Mouse (Mus musculus): ENCODE results near the gene Spocd1. TPM values are rescaled to one million over a fixed set of nuclear protein-coding genes. Genes with fewer than 3 reads are reported as not detected.

Gene Spocd1
- polyA plus RNA-seq, 1 experiment from 2014 or later: not detected

DNA sequence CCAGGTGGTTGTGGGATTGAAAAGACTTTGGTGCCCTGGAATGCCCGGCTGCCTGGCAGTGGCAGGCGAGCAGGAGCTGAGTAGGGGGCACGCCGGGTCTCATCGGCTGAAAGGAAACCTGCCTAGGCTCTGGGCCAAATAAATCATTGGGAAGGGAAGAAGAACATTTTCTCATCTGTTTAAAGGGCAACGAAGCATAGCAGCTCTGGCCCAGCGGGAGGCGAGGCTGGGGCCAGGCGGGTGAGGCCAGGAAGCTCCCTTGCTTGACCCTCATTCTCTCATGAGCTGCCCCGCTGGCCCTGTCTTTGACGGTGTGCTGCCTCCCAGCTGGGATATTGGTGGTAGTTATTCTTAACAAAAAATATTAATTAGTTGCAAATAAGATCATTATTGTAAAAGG, 52.6 kb downstream of the Spocd1 start:
- Histone ChIP-seq H3K9me3 (replicated peaks) (no peaks in the 10 kb centered on the region), H3K4me3 (replicated peaks) (no peak overlapping the region), H3K27ac (no peak overlapping the region), H3K27me3 (peaks cover 79% of the 10 kb centered on the region), H3K4me1 (peaks cover 64% of the 10 kb centered on the region), H3K4me2 (no peak overlapping the region), H3K9ac (no peak overlapping the region), H3K36me3 (no peaks in the 10 kb centered on the region)
- WGBS: 28% methylated on average over 11 of the region's 11 CpGs
- no peak for ATAC-seq (replicated peaks; ENCODE audit: low FRiP score)

DNA sequence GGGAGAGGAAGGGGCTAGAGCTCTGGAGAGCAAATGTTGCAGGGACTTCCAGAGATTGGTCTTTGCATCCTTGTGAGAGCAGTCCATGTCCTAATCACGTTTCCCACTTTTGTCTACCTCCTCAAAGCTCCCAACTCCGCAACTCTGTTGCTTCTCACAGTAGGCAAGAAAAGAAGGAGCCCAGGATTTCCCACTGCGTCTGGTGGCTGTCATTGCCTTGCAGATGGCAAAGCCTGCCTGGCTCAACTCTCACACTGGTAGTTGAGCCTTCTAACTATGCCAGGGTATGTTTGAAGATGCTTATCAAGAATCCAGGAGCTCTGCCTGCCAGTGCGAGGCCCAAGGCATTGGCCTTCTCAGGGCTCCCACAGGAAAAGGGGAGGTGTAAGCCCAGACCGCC, 54.0 kb downstream of the Spocd1 start:
- Histone ChIP-seq H3K4me3 (replicated peaks) (no peak overlapping the region), H3K4me2 (0 out of 2 replicates have a peak overlapping the region, but pooled peaks have one; percentile 99), H3K27ac (no peak overlapping the region), H3K9ac (no peak overlapping the region), H3K9me3 (replicated peaks) (no peaks in the 10 kb centered on the region), H3K36me3 (no peaks in the 10 kb centered on the region), H3K4me1 (peaks cover 77% of the 10 kb centered on the region), H3K27me3 (peaks cover 85% of the 10 kb centered on the region)
- 22% methylated on average over 5 of the region's 5 CpGs for WGBS
- no peak for ATAC-seq (replicated peaks; ENCODE audit: low FRiP score)

DNA sequence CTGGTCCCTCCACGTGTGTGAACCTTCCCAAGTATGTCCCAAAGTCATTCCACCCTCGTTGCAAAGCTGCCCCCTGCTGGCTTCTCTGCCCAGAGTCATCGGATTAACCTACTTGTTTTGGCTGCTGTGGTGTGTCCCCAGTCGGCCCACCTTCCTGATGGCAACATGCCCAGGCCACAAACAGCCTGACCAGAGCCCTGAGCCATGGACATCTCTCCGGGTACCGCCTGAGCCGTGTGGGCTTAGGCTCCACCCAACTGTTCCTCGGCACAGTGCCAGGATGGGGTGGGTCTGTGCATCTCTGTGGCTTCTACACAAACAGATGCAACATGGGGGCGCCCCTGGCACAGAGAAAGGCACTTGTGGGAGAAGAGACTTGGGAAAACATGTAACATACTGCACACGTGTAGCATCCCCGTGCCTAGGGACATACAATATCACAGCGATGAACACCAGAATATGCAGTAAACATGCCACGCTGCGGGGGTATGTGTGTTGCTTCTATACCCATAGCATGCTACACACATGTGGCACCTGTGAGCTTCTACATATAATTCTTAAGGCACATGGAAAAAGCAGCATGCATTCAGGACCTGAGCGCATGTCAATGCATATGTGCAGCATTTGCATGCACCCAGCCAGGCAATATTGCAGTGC, 54.8 kb downstream of the Spocd1 start:
- Histone ChIP-seq H3K4me3 (replicated peaks) (peak overlapping the region; percentile 65), H3K36me3 (no peaks in the 10 kb centered on the region), H3K9me3 (replicated peaks) (no peaks in the 10 kb centered on the region), H3K27ac (no peak overlapping the region), H3K27me3 (peaks cover 87% of the 10 kb centered on the region), H3K4me2 (peak overlapping the region; percentile 99), H3K4me1 (peaks cover 77% of the 10 kb centered on the region), H3K9ac (no peak overlapping the region)
- WGBS: 3% methylated on average over 15 of the region's 15 CpGs
- ATAC-seq (replicated peaks; ENCODE audit: low FRiP score): no peak

DNA sequence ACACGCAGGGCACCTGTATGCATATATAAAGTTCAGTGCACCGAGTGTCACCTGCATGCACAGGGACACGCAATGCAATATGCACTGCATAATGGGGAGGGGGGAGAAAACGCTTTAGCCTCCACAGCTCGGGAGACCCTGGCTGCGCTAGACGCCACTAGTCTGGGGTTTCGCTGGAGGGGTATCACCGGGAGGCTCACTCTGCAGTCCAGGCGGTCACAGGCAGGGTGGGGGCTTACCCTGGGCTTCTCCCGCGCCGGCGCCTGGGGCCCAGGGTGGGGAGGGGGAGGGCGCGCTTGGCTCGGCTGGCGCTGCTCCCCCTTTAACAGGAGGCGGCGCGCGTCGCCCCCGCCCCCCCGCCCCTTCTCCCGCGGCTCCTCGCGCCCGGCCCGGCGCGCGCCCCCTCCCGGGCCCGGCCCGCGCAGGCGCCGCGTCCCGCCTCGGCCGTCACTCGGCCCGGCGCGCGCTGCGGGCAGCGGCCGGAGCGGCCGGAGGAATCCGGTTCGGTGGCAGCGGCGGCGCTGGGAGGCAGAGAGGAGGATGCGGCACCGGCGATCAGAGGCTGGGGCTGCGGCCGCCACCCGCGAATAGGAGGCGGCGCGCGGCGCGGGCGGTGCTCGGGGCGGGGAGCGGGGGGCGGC, 55.5 kb downstream of the Spocd1 start, which contains the start of gene Adgrb2:
Gene Adgrb2, plus strand, starts transcription at position 450 of the 641 bp plus-strand sequence.
- Histone ChIP-seq H3K4me2 (peak within 1 kb of the TSS; percentile 99), H3K27ac (no peak within 1 kb of the TSS), H3K9me3 (replicated peaks) (no peaks in the 10 kb centered on the region), H3K9ac (peak within 1 kb of the TSS; percentile 66), H3K36me3 (no peaks in the 10 kb centered on the region), H3K27me3 (peaks cover 91% of the 10 kb centered on the region), H3K4me1 (peaks cover 77% of the 10 kb centered on the region), H3K4me3 (replicated peaks) (peak within 1 kb of the TSS; percentile 65)
- under 1% methylated on average over 42 of the region's 77 CpGs for WGBS
- peak; percentile 31 for ATAC-seq (replicated peaks; ENCODE audit: low FRiP score)

DNA sequence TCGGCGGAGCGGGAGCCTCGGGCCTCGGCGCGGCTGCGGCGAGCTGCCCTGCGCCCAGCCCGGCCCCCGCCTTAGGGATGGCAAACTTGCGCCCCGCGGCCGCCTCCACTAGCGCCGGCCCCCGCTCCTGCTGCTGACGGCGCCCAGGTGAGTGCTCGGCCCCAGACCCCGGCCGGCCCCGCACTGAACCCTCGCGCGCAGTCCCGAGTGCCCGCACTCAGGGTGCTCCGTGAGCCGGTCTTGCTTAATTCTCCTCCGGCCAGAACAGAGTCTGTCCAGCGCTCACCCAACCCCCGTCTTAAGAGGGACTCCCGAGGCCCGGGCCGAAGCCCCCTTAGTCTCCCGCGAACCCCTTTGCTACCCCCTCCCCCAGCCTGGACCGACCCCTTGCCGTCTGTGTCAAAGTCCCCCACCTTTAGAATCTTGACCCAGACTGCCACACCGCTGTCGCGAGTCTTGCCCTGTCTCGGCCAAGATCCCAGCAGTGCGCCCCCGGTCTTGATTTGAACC, 56.2 kb downstream of the Spocd1 start:
- peak overlapping the region; percentile 65 for H3K4me3 ChIP-seq (replicated peaks)
- no peaks in the 10 kb centered on the region for H3K36me3 ChIP-seq
- ATAC-seq (replicated peaks; ENCODE audit: low FRiP score): 0 out of 2 replicates have a peak, but pooled peaks have one; percentile 16
- peaks cover 89% of the 10 kb centered on the region for H3K27me3 ChIP-seq
- peaks cover 78% of the 10 kb centered on the region for H3K4me1 ChIP-seq
- H3K4me2 ChIP-seq: peak overlapping the region; percentile 99
- H3K27ac ChIP-seq: no peak overlapping the region
- peak overlapping the region; percentile 66 for H3K9ac ChIP-seq
- under 1% methylated on average over 37 of the region's 48 CpGs for WGBS
- H3K9me3 ChIP-seq (replicated peaks): no peaks in the 10 kb centered on the region

DNA sequence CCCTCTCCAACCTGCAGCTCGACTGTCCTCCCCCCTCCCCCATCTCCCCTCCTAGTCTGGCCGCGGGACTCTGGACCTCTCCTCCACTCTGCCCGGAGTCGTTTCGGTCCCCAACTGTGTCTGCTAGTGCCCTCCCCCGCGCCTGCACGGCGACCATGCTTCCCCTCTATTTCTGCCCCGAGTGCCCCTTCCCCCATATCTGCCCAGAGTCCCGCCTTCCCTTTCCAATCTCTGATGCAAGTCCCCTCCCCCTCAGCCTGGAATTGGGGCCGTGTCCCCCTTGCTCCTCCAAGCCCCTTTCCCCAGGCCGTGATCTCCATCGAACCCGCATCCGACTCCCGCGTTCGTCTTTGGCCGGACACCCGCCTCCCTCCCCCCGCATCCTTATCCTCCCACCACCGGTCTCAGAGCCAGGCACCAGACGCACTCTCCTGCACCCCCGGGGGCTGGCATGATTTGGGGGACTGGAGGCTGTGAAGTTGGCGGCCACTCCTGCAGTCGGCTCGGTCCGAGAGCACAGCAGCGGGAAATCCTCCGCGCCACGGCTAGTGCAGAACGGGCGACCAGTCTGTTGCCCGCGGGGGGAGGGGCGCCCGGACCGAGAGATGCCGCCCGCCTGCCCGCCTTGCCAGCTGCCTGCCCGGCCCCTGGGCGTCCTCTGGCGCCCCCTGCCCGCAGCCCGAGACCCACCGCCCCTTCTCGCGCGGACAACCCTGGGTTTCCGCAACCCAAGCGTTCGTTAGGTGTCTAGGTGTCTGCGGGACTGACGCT, 56.8 kb downstream of the Spocd1 start:
- peaks cover 72% of the 10 kb centered on the region for H3K4me1 ChIP-seq
- 1% methylated on average over 58 of the region's 58 CpGs for WGBS
- no peak for ATAC-seq (replicated peaks; ENCODE audit: low FRiP score)
- H3K4me2 ChIP-seq: peak overlapping the region; percentile 99
- no peaks in the 10 kb centered on the region for H3K36me3 ChIP-seq
- no peaks in the 10 kb centered on the region for H3K9me3 ChIP-seq (replicated peaks)
- no peak overlapping the region for H3K27ac ChIP-seq
- H3K9ac ChIP-seq: peak overlapping the region; percentile 66
- peaks cover 83% of the 10 kb centered on the region for H3K27me3 ChIP-seq
- peak overlapping the region; percentile 65 for H3K4me3 ChIP-seq (replicated peaks)

DNA sequence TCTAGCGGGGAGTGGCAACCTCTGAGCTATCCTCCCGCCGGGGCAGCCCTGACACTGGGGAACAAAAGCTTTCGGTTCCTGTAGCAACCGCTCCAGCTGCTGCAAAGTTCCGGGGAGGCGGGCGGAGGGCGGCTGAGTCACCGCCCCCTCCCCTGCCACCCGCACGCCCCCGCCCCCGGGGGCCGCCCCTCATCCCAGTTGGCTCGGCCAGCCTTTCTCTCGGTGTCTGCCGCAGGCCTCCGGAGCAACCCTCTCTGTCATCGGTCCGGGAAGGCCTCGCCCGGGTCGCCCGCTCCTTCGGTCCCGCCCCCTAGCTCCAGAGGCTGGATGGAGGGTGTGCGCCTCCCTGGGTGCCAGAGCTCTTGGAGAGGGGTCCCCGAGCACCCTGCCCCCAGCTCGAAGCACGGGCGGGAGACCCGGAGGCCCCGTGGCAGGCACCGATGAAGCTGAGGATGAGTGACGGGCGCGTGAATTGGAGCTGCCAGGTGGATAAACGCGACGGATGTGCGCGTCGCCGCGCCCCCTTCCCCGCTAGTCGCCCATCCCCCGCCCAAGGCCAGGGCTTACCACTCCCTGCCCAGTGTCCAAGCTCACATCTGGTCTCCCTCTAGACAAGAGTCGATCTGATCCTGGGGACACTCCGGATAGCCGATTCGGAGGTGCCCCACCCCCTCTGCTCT, 58.9 kb downstream of the Spocd1 start:
- H3K9me3 ChIP-seq (replicated peaks): no peaks in the 10 kb centered on the region
- no peaks in the 10 kb centered on the region for H3K36me3 ChIP-seq
- peaks cover 69% of the 10 kb centered on the region for H3K27me3 ChIP-seq
- no peak overlapping the region for H3K27ac ChIP-seq
- peak overlapping the region; percentile 89 for H3K4me2 ChIP-seq
- peak overlapping the region; percentile 53 for H3K4me3 ChIP-seq (replicated peaks)
- under 1% methylated on average over 50 of the region's 53 CpGs for WGBS
- peak overlapping the region; percentile 47 for H3K9ac ChIP-seq
- ATAC-seq (replicated peaks; ENCODE audit: low FRiP score): no peak
- H3K4me1 ChIP-seq: peaks cover 56% of the 10 kb centered on the region

DNA sequence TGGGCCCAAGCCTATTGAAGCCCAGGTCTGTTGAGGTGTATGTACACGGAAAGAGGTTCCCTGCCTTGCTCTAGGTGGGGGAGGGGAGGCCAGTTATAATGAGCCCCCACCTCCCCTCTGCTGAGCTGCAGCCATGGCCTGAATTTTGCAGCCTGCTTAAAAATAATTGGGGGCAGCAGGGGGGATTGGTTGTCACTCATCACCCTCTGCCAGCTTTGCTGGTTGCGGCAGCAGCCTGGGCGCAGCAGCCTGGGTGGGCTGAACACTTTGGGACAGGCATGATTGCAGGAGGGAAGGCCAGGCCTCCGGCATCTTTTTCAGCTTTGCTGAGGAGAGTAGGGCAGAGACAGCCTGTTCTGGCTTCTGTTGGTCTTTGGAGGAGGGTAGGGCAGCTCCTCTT, 60.9 kb downstream of the Spocd1 start:
- ATAC-seq (replicated peaks; ENCODE audit: low FRiP score): no peak
- H3K27ac ChIP-seq: no peak overlapping the region

DNA sequence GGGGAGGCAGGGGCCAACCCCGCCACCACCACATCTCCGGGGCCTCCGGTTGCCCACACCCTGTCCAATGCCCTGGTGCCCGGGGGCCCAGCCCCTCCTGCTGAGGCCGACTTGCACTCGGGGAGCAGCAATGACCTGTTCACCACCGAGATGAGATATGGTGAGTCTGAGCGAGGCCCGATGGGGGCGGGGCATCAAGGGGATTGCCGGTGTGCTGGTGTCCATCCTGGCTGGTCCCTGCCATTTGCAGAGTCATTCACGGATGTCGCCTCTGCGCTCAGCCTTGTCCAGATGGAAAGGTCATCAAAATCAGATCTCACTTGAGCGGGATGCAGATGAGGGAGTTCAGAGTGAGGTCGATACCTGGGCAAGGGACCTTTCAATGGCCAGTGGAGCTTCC, 63.7 kb downstream of the Spocd1 start:
- no peaks in the 10 kb centered on the region for H3K9me3 ChIP-seq (replicated peaks)
- H3K4me2 ChIP-seq: no peak overlapping the region
- no peak overlapping the region for H3K9ac ChIP-seq
- peaks cover 28% of the 10 kb centered on the region for H3K4me1 ChIP-seq
- no peak overlapping the region for H3K4me3 ChIP-seq (replicated peaks)
- no peaks in the 10 kb centered on the region for H3K36me3 ChIP-seq
- ATAC-seq (replicated peaks; ENCODE audit: low FRiP score): no peak
- H3K27ac ChIP-seq: no peak overlapping the region
- peaks cover 47% of the 10 kb centered on the region for H3K27me3 ChIP-seq
- WGBS: 69% methylated on average over 16 of the region's 16 CpGs

More for the DNA sequence above, 60.9 kb downstream of the Spocd1 start:
- Histone ChIP-seq H3K4me3 (replicated peaks) (no peak overlapping the region), H3K27me3 (peaks cover 54% of the 10 kb centered on the region), H3K4me1 (peaks cover 54% of the 10 kb centered on the region), H3K9me3 (replicated peaks) (no peaks in the 10 kb centered on the region), H3K36me3 (no peaks in the 10 kb centered on the region), H3K4me2 (no peak overlapping the region), H3K9ac (no peak overlapping the region)
- 82% methylated on average over 4 of the region's 4 CpGs for WGBS

DNA sequence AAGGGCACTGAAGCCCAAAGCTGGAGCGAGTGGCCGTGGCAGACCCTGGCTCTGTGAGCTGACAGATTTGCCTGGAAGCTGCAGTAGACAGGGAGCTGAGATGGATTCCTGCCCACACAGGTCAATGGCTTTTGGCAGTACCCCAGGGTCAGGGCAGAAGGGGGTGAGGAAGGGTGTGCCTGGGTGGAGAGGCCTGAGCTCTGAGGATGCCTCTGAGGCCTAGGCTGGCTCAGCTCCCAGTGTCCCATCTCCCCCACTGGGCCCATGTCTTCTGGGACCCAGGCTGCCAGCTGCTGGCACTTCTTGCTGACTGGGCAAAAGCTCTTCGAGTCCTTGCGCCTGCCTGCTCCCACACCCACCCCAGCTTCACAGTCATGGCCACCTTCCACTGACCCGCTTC, 64.2 kb downstream of the Spocd1 start:
- H3K36me3 ChIP-seq: no peaks in the 10 kb centered on the region
- H3K4me2 ChIP-seq: no peak overlapping the region
- H3K9ac ChIP-seq: no peak overlapping the region
- H3K4me1 ChIP-seq: peaks cover 23% of the 10 kb centered on the region
- no peak overlapping the region for H3K4me3 ChIP-seq (replicated peaks)
- H3K27me3 ChIP-seq: peaks cover 45% of the 10 kb centered on the region
- no peak overlapping the region for H3K27ac ChIP-seq
- no peaks in the 10 kb centered on the region for H3K9me3 ChIP-seq (replicated peaks)
- no peak for ATAC-seq (replicated peaks; ENCODE audit: low FRiP score)
- 79% methylated on average over 5 of the region's 5 CpGs for WGBS

DNA sequence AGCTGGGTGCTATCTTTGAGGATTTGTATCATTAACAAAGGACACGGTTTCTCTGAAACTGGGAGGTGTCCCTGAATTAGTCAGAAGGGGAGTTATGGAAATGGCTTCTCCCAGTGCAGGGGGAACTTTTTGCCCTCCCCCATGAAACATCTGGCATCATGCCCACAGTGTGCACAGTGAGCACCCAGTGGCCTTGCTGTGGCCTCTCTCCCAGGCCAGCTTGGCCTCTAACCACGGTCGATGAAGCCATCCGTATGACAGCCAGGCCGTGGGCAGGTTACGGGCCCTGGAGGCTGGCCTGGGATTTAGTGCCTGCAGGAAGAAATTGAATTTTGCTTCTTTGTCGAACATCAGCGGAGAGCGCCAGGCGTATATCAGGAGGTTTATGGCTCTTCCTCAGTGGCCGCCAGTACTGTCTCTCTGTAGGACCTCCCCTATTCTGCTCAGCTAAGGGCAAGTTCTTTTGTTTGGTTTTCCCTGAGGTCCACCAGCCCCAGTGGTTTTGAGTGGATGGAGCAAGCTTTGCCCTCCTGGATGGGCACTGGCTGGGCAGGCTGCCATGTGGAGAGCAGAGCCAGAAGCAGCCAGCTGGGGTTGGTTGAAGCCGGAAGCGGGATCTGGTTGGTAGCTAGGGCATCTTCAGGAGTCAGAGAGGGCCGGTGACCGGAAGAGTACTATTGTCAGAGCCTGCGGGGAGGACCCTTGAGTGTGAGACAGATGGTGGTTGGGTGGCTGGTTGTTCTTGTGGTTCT, 65.1 kb downstream of the Spocd1 start:
- Histone ChIP-seq H3K36me3 (no peaks in the 10 kb centered on the region), H3K4me3 (replicated peaks) (no peak overlapping the region), H3K9me3 (replicated peaks) (no peaks in the 10 kb centered on the region), H3K27me3 (peaks cover 42% of the 10 kb centered on the region), H3K9ac (no peak overlapping the region), H3K4me2 (no peak overlapping the region), H3K27ac (no peak overlapping the region), H3K4me1 (peaks cover 21% of the 10 kb centered on the region)
- ATAC-seq (replicated peaks; ENCODE audit: low FRiP score): no peak
- 63% methylated on average over 16 of the region's 16 CpGs for WGBS

Data from kidney, embryonic 15.5 days (tissue).